Mouse (Mus musculus): ENCODE measurements at regions not wholly inside any gene's neighbourhood (a gene's known extent, or its start where the extent isn't known, plus 50 kb on each side); places are given as distances from the start of the nearest gene placed in this dataset.

DNA sequence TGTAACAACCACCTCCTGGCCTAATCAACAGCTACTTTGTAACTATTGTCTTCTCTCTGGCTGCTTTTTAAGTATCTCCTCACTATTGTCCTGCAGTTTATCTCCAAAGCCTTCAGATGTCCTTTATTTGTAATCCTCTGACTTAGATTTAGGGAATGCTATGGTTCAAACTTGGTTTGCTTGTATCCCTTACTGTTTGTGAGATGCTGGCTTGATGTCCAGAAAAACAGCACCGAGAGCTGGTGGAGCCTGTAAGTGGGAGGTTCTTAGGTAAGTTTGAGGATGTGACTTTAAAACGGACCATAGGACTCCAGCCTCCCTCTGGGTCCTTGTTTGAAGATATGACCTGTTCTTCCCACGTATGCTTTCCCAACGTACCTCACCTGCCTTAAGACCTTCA lies 372.7 kb downstream of the Cd83 start:
- Histone ChIP-seq H3K27me3 (no peaks in the 10 kb centered on the region), H3K27ac (replicated peaks) (no peak overlapping the region), H3K4me1 (replicated peaks) (peaks cover 11% of the 10 kb centered on the region), H3K4me2 (no peak overlapping the region), H3K4me3 (no peak overlapping the region), H3K36me3 (no peaks in the 10 kb centered on the region), H3K9me3 (no peaks in the 10 kb centered on the region), H3K9ac (no peak overlapping the region)
- WGBS, result 80% methylated on average over 4 of the region's 4 CpGs
- no peak for ATAC-seq (ENCODE audit: low read depth)

GRCm38 (mm10) chr13:44158364-44158763 lies 373.8 kb downstream of the Cd83 start:
- peaks cover 3% of the 10 kb centered on the region for H3K4me1 ChIP-seq (replicated peaks)
- ATAC-seq (ENCODE audit: low read depth), result no peak
- no peak overlapping the region for H3K4me2 ChIP-seq
- H3K27ac ChIP-seq (replicated peaks), result no peak overlapping the region
- no peaks in the 10 kb centered on the region for H3K36me3 ChIP-seq
- WGBS, result 58% methylated on average over 6 of the region's 6 CpGs
- no peaks in the 10 kb centered on the region for H3K27me3 ChIP-seq
- H3K9ac ChIP-seq, result no peak overlapping the region
- H3K4me3 ChIP-seq, result no peak overlapping the region
- H3K9me3 ChIP-seq, result no peaks in the 10 kb centered on the region

DNA sequence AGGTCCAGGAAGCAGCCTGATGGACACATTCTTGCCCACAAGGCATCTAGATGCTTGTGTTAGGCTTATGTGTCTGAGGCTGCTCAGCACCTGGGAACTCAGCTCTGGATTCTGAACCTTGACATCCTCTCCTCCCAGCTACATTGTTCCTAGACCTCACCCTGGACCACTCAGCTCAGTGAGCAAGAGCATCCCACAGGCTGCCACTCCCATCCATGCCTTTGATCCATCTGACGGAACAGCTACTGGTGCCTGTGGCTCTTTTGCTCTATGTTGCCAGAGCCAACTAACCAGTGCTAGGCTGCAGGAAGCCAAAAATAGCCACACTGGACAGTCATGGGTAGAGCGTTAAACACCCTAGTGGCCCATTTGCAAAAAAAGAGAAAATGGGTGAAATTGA lies 374.8 kb downstream of the Cd83 start:
- ATAC-seq (ENCODE audit: low read depth), result no peak
- no peak overlapping the region for H3K9ac ChIP-seq
- H3K4me1 ChIP-seq (replicated peaks), result no peaks in the 10 kb centered on the region; the same call in 1 of the 2 replicates
- H3K4me2 ChIP-seq, result no peak overlapping the region
- no peak overlapping the region for H3K27ac ChIP-seq (replicated peaks)
- H3K9me3 ChIP-seq, result no peaks in the 10 kb centered on the region
- no peak overlapping the region for H3K4me3 ChIP-seq
- no peaks in the 10 kb centered on the region for H3K27me3 ChIP-seq
- WGBS, result 92% methylated on average over 2 of the region's 2 CpGs
- no peaks in the 10 kb centered on the region for H3K36me3 ChIP-seq

GRCm38 (mm10) chr13:44164746-44165145 lies 380.2 kb downstream of the Cd83 start:
- H3K36me3 ChIP-seq, result no peaks in the 10 kb centered on the region
- no peak overlapping the region for H3K9ac ChIP-seq
- no peak overlapping the region for H3K4me3 ChIP-seq
- no peak overlapping the region for H3K4me2 ChIP-seq
- ATAC-seq (ENCODE audit: low read depth), result no peak
- no peak overlapping the region for H3K27ac ChIP-seq (replicated peaks)
- H3K9me3 ChIP-seq, result no peaks in the 10 kb centered on the region
- H3K27me3 ChIP-seq, result no peaks in the 10 kb centered on the region
- H3K4me1 ChIP-seq (replicated peaks), result no peaks in the 10 kb centered on the region

- Histone ChIP-seq H3K4me3 (no peak overlapping the region), H3K9ac (no peak overlapping the region), H3K4me1 (replicated peaks) (no peaks in the 10 kb centered on the region), H3K36me3 (no peaks in the 10 kb centered on the region), H3K4me2 (no peak overlapping the region), H3K27me3 (no peaks in the 10 kb centered on the region), H3K27ac (replicated peaks) (no peak overlapping the region), H3K9me3 (no peaks in the 10 kb centered on the region)
- no peak for ATAC-seq (ENCODE audit: low read depth)
- 70% methylated on average over 9 of the region's 9 CpGs for WGBS
These were observed 382.6 kb downstream of the Cd83 start for GRCm38 (mm10) chr13:44167186-44167585.

DNA sequence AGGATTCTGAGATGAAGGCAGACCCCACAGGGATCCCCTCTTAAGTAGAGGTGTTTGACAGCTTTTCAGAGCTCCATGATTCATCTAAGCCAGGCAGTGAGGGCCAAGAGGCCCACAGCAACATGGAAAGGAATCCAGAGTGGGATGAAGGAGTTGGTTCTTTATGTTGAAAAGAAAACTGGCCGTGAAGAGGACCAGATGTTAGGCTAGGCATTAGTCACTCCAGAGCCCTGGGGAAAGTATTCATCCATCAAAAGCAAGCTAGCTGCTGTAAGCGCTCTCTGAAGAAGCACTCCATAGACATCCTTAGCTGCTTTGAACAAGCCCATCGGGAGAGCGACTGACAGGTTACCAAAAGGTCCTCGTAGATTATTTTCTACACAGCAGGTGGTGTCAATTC lies 383.6 kb downstream of the Cd83 start:
- Histone ChIP-seq H3K36me3 (no peaks in the 10 kb centered on the region), H3K27ac (replicated peaks) (no peak overlapping the region), H3K9ac (no peak overlapping the region), H3K4me2 (no peak overlapping the region), H3K9me3 (no peaks in the 10 kb centered on the region), H3K4me3 (no peak overlapping the region), H3K4me1 (replicated peaks) (no peaks in the 10 kb centered on the region), H3K27me3 (no peaks in the 10 kb centered on the region)
- 63% methylated on average over 5 of the region's 5 CpGs for WGBS
- no peak for ATAC-seq (ENCODE audit: low read depth)

- ATAC-seq (ENCODE audit: low read depth), result no peak
- no peak overlapping the region for H3K9ac ChIP-seq
- H3K9me3 ChIP-seq, result no peaks in the 10 kb centered on the region
- no peaks in the 10 kb centered on the region for H3K36me3 ChIP-seq
- no peak overlapping the region for H3K27ac ChIP-seq (replicated peaks)
- H3K4me1 ChIP-seq (replicated peaks), result no peaks in the 10 kb centered on the region
- WGBS, result 85% methylated on average over 6 of the region's 6 CpGs
- H3K4me3 ChIP-seq, result no peak overlapping the region
- H3K27me3 ChIP-seq, result no peaks in the 10 kb centered on the region
- H3K4me2 ChIP-seq, result no peak overlapping the region
These were observed 387.1 kb downstream of the Cd83 start for GRCm38 (mm10) chr13:44171639-44172038.

GRCm38 (mm10) chr13:44172701-44173100 lies 388.1 kb downstream of the Cd83 start:
- Histone ChIP-seq H3K9ac (no peak overlapping the region), H3K4me2 (no peak overlapping the region), H3K9me3 (no peaks in the 10 kb centered on the region), H3K27ac (replicated peaks) (no peak overlapping the region), H3K36me3 (no peaks in the 10 kb centered on the region), H3K4me3 (no peak overlapping the region), H3K4me1 (replicated peaks) (no peaks in the 10 kb centered on the region), H3K27me3 (no peaks in the 10 kb centered on the region)
- ATAC-seq (ENCODE audit: low read depth), result no peak
- WGBS, result 91% methylated on average over 5 of the region's 5 CpGs

DNA sequence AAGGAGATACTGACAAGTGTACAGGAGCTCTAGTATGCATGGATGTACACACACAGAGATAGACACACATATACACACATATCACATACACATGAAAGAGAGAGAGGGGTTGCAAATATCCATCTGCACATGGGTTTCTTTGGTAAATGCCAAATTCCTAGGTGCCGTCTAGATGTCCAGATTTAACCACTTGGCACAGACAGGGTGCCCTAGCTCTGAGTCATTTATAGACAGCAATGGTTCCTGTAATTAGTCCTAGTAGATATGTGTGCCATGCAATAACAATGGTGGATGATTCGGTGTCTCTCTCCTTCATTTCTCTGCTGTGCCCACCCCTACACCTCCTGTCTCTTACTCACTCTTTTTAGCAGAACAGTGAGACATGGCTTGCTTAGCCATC lies 389.7 kb downstream of the Cd83 start:
- Histone ChIP-seq H3K36me3 (no peaks in the 10 kb centered on the region), H3K4me3 (no peak overlapping the region), H3K9ac (no peak overlapping the region), H3K4me2 (no peak overlapping the region), H3K4me1 (replicated peaks) (no peaks in the 10 kb centered on the region), H3K27me3 (no peaks in the 10 kb centered on the region), H3K9me3 (no peaks in the 10 kb centered on the region), H3K27ac (replicated peaks) (no peak overlapping the region)
- 92% methylated on average over 2 of the region's 2 CpGs for WGBS
- no peak for ATAC-seq (ENCODE audit: low read depth)

DNA sequence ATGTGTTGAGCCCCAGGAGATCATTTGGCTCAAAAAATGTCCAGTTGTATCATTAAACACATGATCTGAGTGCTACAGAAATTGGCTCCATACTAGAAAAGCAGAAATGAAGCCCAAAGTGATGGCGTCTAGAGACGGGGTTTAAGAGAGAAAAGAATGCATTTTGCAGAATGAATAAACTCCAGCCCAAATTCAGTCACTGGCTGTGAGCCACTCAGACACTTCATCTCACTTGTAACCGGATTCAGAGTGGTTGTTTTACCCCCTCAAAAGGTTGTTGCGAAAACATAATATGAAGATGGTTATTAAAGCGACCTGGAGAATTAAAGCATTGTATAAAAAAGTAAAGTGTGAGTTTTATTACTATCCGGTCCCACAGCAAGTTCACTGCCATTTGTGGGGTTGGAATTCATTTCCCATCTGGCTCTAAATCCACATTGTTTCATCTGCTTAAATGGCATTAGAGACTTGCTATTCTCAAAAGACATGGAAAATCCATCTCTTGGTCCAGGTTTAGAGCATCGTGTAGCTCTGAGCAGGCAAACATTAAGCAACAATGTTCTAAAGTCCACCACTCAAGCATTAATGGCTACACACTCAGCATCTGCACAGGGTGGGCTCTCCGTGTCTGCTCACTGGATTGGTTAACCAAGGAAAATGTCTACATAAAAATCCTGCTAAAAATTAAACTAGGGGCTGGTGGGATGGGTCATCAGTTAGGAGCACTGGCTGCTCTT lies 390.9 kb downstream of the Cd83 start:
- Histone ChIP-seq H3K27me3 (no peaks in the 10 kb centered on the region), H3K9me3 (no peaks in the 10 kb centered on the region), H3K4me1 (replicated peaks) (no peaks in the 10 kb centered on the region), H3K36me3 (no peaks in the 10 kb centered on the region), H3K27ac (replicated peaks) (no peak overlapping the region), H3K4me3 (no peak overlapping the region), H3K4me2 (no peak overlapping the region), H3K9ac (no peak overlapping the region)
- 89% methylated on average over 8 of the region's 8 CpGs for WGBS
- ATAC-seq (ENCODE audit: low read depth), result no peak

DNA sequence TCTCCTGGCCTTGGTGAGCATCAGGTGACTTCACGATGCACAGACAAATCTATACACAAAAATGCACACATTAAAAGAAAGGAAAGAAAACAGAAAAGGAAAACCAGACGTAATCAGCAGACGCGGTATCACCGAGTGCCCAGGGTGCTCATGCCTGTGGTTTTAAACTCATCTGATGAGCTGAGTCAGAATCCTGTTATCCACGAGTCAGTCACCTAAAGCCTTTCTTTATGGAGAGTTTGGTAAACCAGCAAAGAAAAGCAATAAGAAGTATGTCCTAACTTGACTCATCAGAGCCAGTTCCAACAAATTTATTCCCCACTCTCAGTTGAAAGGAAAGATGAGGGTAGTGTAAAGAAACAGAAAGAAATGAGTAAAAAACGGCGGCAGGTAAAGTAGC lies 391.5 kb downstream of the Cd83 start:
- Histone ChIP-seq H3K9ac (no peak overlapping the region), H3K4me2 (no peak overlapping the region), H3K36me3 (no peaks in the 10 kb centered on the region), H3K9me3 (no peaks in the 10 kb centered on the region), H3K27ac (replicated peaks) (no peak overlapping the region), H3K4me3 (no peak overlapping the region), H3K4me1 (replicated peaks) (no peaks in the 10 kb centered on the region), H3K27me3 (no peaks in the 10 kb centered on the region)
- ATAC-seq (ENCODE audit: low read depth), result no peak
- WGBS, result 92% methylated on average over 8 of the region's 8 CpGs

GRCm38 (mm10) chr13:44178006-44178405 lies 393.4 kb downstream of the Cd83 start:
- no peak overlapping the region for H3K9ac ChIP-seq
- no peak overlapping the region for H3K27ac ChIP-seq (replicated peaks)
- H3K4me3 ChIP-seq, result no peak overlapping the region
- 85% methylated on average over 6 of the region's 6 CpGs for WGBS
- H3K9me3 ChIP-seq, result no peaks in the 10 kb centered on the region
- no peaks in the 10 kb centered on the region for H3K36me3 ChIP-seq
- H3K27me3 ChIP-seq, result no peaks in the 10 kb centered on the region
- ATAC-seq (ENCODE audit: low read depth), result no peak
- H3K4me1 ChIP-seq (replicated peaks), result peaks cover 6% of the 10 kb centered on the region; the same call in 1 of the 2 replicates
- no peak overlapping the region for H3K4me2 ChIP-seq

- no peaks in the 10 kb centered on the region for H3K9me3 ChIP-seq
- H3K9ac ChIP-seq, result no peak overlapping the region
- H3K27ac ChIP-seq (replicated peaks), result no peak overlapping the region
- no peaks in the 10 kb centered on the region for H3K27me3 ChIP-seq
- no peak for ATAC-seq (ENCODE audit: low read depth)
- H3K4me1 ChIP-seq (replicated peaks), result peaks cover 6% of the 10 kb centered on the region; the same call in 1 of the 2 replicates
- WGBS, result 79% methylated on average over 3 of the region's 3 CpGs
- H3K4me3 ChIP-seq, result no peak overlapping the region
- no peaks in the 10 kb centered on the region for H3K36me3 ChIP-seq
- no peak overlapping the region for H3K4me2 ChIP-seq
These were observed 395.8 kb downstream of the Cd83 start for GRCm38 (mm10) chr13:44180384-44180783.
